Mouse (Mus musculus) left cerebral cortex, adult 2 months (tissue): ENCODE results near the gene Olfr166. TPM values are rescaled to one million over a fixed set of nuclear protein-coding genes. Genes with fewer than 3 reads are reported as not detected.
"Not testable (repeated sequence)": the region's sequence is repeated elsewhere in the genome, so short reads cannot be mapped to it uniquely, and the experiment has no call there.

ENCODE experiments used
- DNase-seq, 2 experiments: peaks; one replicate each; pipeline ENCODE4 v3.0.0; 2021 to 2022; ENCODE audit warnings: low spot score in 2 of 2, mixed read lengths in 1 of 2; ENCODE audit errors: extremely low spot score in 1 of 2
- H3K27ac ChIP-seq: fragments of 200-600 bp; 2 replicates; pipeline ENCODE4 v1.8.1; 2022
- H3K4me3 ChIP-seq: fragments of 200-600 bp; 2 replicates; pipeline ENCODE4 v1.8.1; 2022
- CTCF ChIP-seq: fragments of 200-600 bp; IDR thresholded peaks from 2 replicates; pipeline ENCODE4 v1.8.1; 2022; ENCODE audit warnings: antibody characterized with exemption, mild to moderate bottlenecking, moderate library complexity
- intact Hi-C: fragments of 180-260 bp; cut with DNase I; formaldehyde crosslinking; loops from one replicate; pipeline ENCODE4 v1.15.1; 2025
- long read RNA-seq, 2 experiments: library from polyadenylated mRNA; stranded (forward); transcript quantifications; one replicate each; pipeline ENCODE4 v2.0.0; 2021; ENCODE audit warnings: borderline mapping rate in 2 of 2
- total RNA-seq, 2 experiments: library from RNA; stranded (reverse); gene quantifications; 2 replicates each; pipeline ENCODE4 v1.2.3; 2021

Gene Olfr166
- total RNA-seq = not detected
- long read RNA-seq, experiment 1 = 0 reads
- long read RNA-seq, experiment 2 = 0 reads

GRCm38 (mm10) chr16:19483394-19483793, at the start of gene Olfr166:
Gene Olfr166, plus strand, starts transcription at chr16:19483694.
- TF ChIP-seq CTCF = no peak
- intact Hi-C loops = no loop called here
- DNase-seq = no peak
- Histone ChIP-seq H3K4me3 (no peak within 1 kb of the TSS), H3K27ac (no peak within 1 kb of the TSS)

GRCm38 (mm10) chr16:19458741-19459140, 24.8 kb upstream of the Olfr166 start:
- intact Hi-C loops, H3K4me3 ChIP-seq, H3K27ac ChIP-seq, DNase-seq: not testable (repeated sequence)

- Histone ChIP-seq H3K27ac (no peak overlapping the region), H3K4me3 (no peak overlapping the region)
- intact Hi-C loops = no loop called here
- TF ChIP-seq CTCF = no peak
- DNase-seq = no peak
Observed at GRCm38 (mm10) chr16:19464365-19464764, 19.1 kb upstream of the Olfr166 start.

- intact Hi-C loops = no loop called here
- DNase-seq = no peak
- no peak within 1 kb of the TSS for H3K27ac ChIP-seq
- no peak within 1 kb of the TSS for H3K4me3 ChIP-seq
- no peak for TF ChIP-seq CTCF
Observed at GRCm38 (mm10) chr16:19522166-19522565, 38.7 kb downstream of the Olfr166 start, which contains the start of gene Olfr167. Gene Olfr167, minus strand, starts transcription at chr16:19522266.

GRCm38 (mm10) chr16:19535455-19535854, 52.0 kb downstream of the Olfr166 start, which contains the start of gene Olfr168:
Gene Olfr168, minus strand, starts transcription at chr16:19535555.
- no peak within 1 kb of the TSS for H3K27ac ChIP-seq
- no peak for DNase-seq
- H3K4me3 ChIP-seq = no peak within 1 kb of the TSS
- TF ChIP-seq CTCF = no peak
- intact Hi-C loops = no loop called here

Other genes starting within 250 kb of the Olfr166 start
- gene Olfr164, start 169.6 kb upstream of the Olfr166 start, total RNA-seq = not detected
- gene Olfr165, start 60.6 kb upstream of the Olfr166 start, total RNA-seq = not detected
- gene Olfr167, start 38.6 kb downstream of the Olfr166 start, total RNA-seq = not detected
- gene Olfr168, start 51.9 kb downstream of the Olfr166 start, total RNA-seq = not detected
- not detected for gene Olfr169, start 88.1 kb downstream of the Olfr166 start, total RNA-seq
- not detected for gene Olfr170, start 128.2 kb downstream of the Olfr166 start, total RNA-seq
- not detected for gene Olfr171, start 146.2 kb downstream of the Olfr166 start, total RNA-seq
- gene Lamp3, start 222.7 kb downstream of the Olfr166 start, total RNA-seq = under 1 TPM; 0.09 to 0.16 TPM